Mouse (Mus musculus) CH12.LX (cell line): ENCODE measurements around the gene Dok1.

ENCODE experiments used
- CHD1 ChIP-seq: IDR thresholded peaks from 2 replicates; pipeline ENCODE4 v1.6.1; 2012; ENCODE audit warnings: low read depth, low read length, improper control_type of control experiment, inconsistent platforms
- CTCF ChIP-seq, 2 experiments: IDR thresholded peaks in 1 of 2; conservative IDR thresholded peaks in 1 of 2; 2 replicates each; pipeline ENCODE4 v1.5.1; 2011 to 2012; ENCODE audit warnings: low read depth in 2 of 2, low read length in 2 of 2, improper control_type of control experiment in 1 of 2, inconsistent platforms in 1 of 2, mild to moderate bottlenecking in 1 of 2, moderate library complexity in 1 of 2
- ELF1 ChIP-seq: IDR thresholded peaks from 2 replicates; pipeline ENCODE4 v1.6.1; 2014; ENCODE audit warnings: low read depth, mild to moderate bottlenecking, inconsistent platforms, low read length, improper control_type of control experiment
- EP300 ChIP-seq: IDR thresholded peaks from 2 replicates; pipeline ENCODE4 v1.6.1; 2011; ENCODE audit warnings: low read length, improper control_type of control experiment
- JUND ChIP-seq: conservative IDR thresholded peaks from 2 replicates; pipeline ENCODE4 v1.6.1; 2011; ENCODE audit warnings: low read depth, low read length, improper control_type of control experiment
- NELFE ChIP-seq: IDR thresholded peaks from 2 replicates; pipeline ENCODE4 v1.6.1; 2011; ENCODE audit warnings: low read depth, low read length, improper control_type of control experiment
- POLR2A ChIP-seq: IDR thresholded peaks from 2 replicates; pipeline ENCODE4 v1.6.1; 2011; ENCODE audit warnings: low read depth, mild to moderate bottlenecking, improper control_type of control experiment, low read length
- SMC3 ChIP-seq: IDR thresholded peaks from 2 replicates; pipeline ENCODE4 v1.6.1; 2011; ENCODE audit warnings: low read depth, low read length, improper control_type of control experiment
- UBTF ChIP-seq: IDR thresholded peaks from 2 replicates; pipeline ENCODE4 v1.6.1; 2012; ENCODE audit warnings: low read depth, mild to moderate bottlenecking, inconsistent platforms, low read length, improper control_type of control experiment, moderate library complexity
- ZMIZ1 ChIP-seq: IDR thresholded peaks from 2 replicates; pipeline ENCODE4 v1.6.1; 2012; ENCODE audit warnings: low read depth, mild to moderate bottlenecking, inconsistent platforms, low read length, improper control_type of control experiment

- no peak for TF ChIP-seq EP300
- TF ChIP-seq UBTF, result no peak
- no peak for TF ChIP-seq CTCF (conservative IDR thresholded peaks at IDR 0.05 in 1 of 2, IDR thresholded peaks at IDR 0.05 in 1 of 2; ENCODE audit: low read depth in 2 of 2, low read length in 2 of 2)
- TF ChIP-seq SMC3, result no peak
- TF ChIP-seq POLR2A, result no peak
- TF ChIP-seq JUND, result no peak
- no peak for TF ChIP-seq NELFE
- TF ChIP-seq ELF1, result no peak
- no peak for TF ChIP-seq ZMIZ1
- no peak for TF ChIP-seq CHD1
Measured at GRCm38 (mm10) chr6:83034463-83035055, 1.3 kb upstream of the Dok1 start.
